Mouse (Mus musculus) embryonic fibroblast, embryonic 13.5 days (primary cell): ENCODE results near the gene Esrp2. TPM values are rescaled to one million over a fixed set of nuclear protein-coding genes. Genes with fewer than 3 reads are reported as not detected.

Experiments used
- H3K27ac ChIP-seq: 2 replicates; pipeline ENCODE4 v1.5.1; 2012; ENCODE audit warnings: low read length, control low read depth, inconsistent platforms; ENCODE audit not compliant: insufficient read depth
- H3K4me1 ChIP-seq: 2 replicates; pipeline ENCODE4 v1.6.1; 2011; ENCODE audit warnings: low read length; ENCODE audit not compliant: control insufficient read depth, insufficient read depth
- H3K4me3 ChIP-seq: 2 replicates; pipeline ENCODE4 v1.5.1; 2011; ENCODE audit warnings: mild to moderate bottlenecking, control low read depth, low read length; ENCODE audit not compliant: insufficient read depth
- CTCF ChIP-seq: IDR thresholded peaks from 2 replicates; pipeline ENCODE4 v1.5.1; 2011; ENCODE audit warnings: mild to moderate bottlenecking, control low read depth, low read length, moderate library complexity, borderline replicate concordance; ENCODE audit not compliant: insufficient read depth
- POLR2A ChIP-seq: IDR thresholded peaks from 2 replicates; pipeline ENCODE4 v1.6.1; 2011; ENCODE audit warnings: low read depth, mild to moderate bottlenecking, control low read depth, low read length, moderate library complexity
- polyA plus RNA-seq: library from polyadenylated mRNA; stranded (reverse); fragments of >200 nt; gene quantifications from 2 replicates; pipeline ENCODE4 v1.2.4, GENCODE M21; 2011; ENCODE audit warnings: low read depth; ENCODE audit not compliant: missing spikeins, insufficient read length

Esrp2 gene
- 2.1 and 3.9 TPM in 2 replicates for polyA plus RNA-seq

DNA sequence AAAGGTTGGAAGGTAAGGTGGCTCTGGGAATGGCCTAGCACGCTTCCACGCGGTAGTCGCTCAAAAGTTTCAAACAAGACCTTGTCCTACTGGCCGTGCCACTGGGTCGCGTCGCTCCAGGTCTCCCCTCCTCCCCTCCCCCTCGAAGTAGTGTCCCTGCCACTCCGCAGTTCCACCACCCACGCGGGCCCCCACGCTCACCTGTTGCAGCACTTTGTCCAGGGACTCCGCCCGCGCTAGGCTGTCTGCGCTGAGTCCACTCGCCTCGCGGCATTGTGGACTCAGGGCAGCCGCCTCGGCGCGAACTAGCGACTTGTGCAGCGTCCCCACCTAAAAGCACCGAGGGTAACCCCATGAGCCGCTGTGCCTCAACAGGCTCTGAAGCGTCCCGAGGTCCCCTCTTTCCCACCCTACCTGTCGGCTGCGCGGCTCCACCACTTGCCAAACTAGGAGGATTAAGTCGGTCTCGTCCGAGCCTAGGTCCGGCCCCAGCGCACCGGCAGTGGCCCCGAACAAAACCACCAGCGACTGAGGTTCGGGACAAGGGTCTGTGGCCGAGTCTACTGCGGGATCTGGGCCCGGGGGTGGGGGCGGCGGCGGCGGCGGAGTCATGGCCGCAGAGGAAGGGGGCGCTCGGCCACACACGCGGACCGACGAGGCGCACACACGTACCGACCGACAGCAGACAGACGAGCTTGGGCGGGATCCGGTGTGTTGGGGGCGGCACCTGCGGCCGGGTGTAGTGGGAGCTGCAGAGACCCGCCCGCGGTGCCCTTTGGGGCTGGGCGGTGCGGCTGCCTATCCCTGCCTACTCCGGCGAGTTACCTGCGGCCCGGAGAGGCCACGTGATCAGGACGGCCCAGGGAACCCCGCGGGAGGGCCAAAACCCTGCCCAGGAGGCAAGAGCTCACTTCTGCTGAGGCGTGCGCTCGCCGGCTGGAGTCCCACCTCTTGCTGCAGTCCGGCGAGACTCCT is at the start of gene Esrp2:
TSS of gene Esrp2 (minus strand) at position 819 of the 975 bp plus-strand sequence.
- no peak; the same call in none of the 2 replicates for TF ChIP-seq POLR2A
- no peak for TF ChIP-seq CTCF

DNA sequence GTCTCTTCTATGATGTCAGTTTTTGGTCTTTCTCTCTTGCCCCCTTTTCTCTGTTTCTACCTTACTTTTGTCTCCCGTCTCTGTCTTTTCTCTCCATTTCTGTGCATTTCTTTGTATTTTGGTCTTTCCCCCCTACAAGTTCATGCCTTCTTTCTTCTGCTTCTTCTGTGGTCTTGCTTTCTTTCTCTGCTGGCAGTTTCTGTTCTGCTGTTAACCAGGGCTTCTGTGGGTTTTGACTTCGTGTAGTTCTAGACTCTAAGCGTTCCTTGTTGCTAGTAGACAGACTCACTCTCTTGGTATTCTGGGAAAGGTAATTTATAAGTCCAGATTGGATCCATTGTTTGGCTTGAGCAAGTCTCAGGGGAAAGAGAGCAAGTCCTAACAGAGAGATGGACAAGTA is 49.6 kb upstream of the Esrp2 start:
- H3K27ac ChIP-seq: peak overlapping the region; percentile 66
- no peaks in the 10 kb centered on the region; the same call in 1 of the 2 replicates for H3K4me1 ChIP-seq
- no peak for TF ChIP-seq CTCF
- TF ChIP-seq POLR2A: no peak
- H3K4me3 ChIP-seq: no peak overlapping the region

More for the DNA sequence above, at the start of gene Esrp2:
- Histone ChIP-seq H3K4me1 (no peaks in the 10 kb centered on the region), H3K4me3 (peak within 1 kb of the TSS; percentile 71), H3K27ac (peak within 1 kb of the TSS; percentile 51)

DNA sequence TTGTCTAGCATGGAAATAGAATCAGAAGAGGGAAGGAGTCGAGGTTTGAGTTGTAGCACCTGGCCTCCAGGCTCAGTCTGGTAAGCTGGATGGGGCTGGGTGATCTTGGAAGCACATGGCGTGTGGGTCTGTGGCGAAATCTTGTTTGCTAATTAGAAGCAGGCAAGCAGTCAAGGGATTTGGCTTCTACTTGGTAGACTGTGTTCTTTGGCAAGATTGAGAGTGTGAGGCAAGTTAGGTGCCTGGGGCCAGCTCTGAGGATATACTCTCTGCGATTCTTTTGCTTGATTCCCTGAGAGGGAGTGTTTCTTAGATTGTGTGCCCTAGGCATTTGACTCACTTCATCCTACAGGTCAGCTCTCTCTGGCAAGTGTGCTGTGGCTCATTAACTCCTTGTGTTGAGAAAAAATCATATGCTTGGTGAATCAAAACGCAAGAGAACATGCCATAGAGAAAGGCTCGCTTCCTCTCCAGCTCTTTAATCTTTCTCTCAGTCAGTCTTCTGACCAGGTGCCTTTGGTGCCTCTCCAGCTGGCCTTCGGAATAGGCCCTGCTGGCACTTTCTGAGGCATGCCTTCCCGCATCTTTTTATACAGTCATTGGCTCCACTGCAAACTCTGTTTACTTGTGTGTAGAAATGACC is 49.0 kb upstream of the Esrp2 start:
- peak overlapping the region; percentile 66 for H3K27ac ChIP-seq
- H3K4me3 ChIP-seq: no peak overlapping the region
- no peaks in the 10 kb centered on the region; the same call in 1 of the 2 replicates for H3K4me1 ChIP-seq
- TF ChIP-seq POLR2A (no peak), CTCF (no peak)

DNA sequence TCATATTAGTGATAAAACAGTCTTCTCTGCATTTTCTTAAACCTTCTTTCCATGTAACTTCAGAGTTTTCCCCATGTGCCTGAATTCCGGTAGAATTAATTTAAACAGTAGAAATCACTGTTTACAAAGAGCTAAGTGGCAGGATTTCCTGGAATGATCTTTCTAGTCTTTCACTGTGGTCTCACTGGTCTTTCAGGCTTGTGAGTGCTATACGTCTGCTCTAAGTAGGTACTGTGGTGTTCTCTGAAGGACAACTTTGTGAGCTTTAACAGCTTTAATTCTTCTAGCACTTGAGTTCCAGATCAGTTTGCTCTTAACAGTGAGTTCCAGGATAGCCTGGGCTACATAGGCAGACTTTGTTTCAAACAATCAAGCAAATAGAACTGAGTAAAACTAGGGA is 41.7 kb upstream of the Esrp2 start:
- H3K4me3 ChIP-seq: no peak overlapping the region

DNA sequence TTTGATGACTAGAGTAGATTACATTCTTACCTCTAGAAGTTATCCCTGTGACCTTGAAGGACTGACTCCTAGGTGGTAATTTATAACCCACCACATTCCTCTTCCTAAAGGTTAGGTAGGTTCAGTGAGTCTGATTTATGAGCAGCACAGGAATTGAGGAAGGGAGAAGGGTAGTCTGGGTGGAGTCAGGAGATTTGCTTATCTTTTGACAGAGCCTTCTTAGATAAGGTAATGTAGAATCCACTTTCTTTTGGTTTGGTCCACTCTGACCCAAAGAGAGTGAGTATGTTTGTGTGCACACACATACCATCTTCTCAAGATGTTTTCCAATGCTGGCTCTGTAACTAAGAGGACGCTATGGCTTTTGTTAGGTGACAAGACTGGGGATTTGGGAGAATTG is 40.8 kb upstream of the Esrp2 start:
- H3K4me1 ChIP-seq: peaks cover 4% of the 10 kb centered on the region; the same call in 1 of the 2 replicates
- H3K27ac ChIP-seq: no peak overlapping the region
- H3K4me3 ChIP-seq: no peak overlapping the region
- TF ChIP-seq POLR2A: no peak
- TF ChIP-seq CTCF: no peak

More for the DNA sequence above, 41.7 kb upstream of the Esrp2 start:
- no peak for TF ChIP-seq CTCF
- TF ChIP-seq POLR2A: no peak
- no peak overlapping the region for H3K27ac ChIP-seq
- peaks cover 4% of the 10 kb centered on the region; the same call in 1 of the 2 replicates for H3K4me1 ChIP-seq

DNA sequence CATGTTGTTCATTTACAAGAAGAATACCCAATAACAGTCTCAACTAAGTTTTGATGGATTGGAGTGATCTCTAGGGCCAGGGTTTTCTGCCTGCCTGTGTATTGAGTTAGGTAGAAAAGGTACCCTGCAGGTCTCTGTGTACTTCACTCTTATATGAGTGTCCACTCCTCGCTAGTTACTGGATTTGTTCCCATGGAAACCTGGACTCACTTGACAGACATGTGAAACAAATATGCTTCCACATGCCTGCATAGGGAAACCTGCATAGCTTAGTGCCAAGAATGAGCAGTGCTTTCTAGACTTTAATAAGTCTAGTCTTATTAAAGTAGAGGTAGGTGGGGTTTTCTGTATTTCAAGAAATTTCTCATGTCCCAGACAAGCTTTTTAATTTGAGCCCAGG is 40.1 kb upstream of the Esrp2 start:
- Histone ChIP-seq H3K27ac (no peak overlapping the region), H3K4me3 (no peak overlapping the region), H3K4me1 (peaks cover 4% of the 10 kb centered on the region; the same call in 1 of the 2 replicates)
- TF ChIP-seq CTCF: no peak
- no peak for TF ChIP-seq POLR2A

DNA sequence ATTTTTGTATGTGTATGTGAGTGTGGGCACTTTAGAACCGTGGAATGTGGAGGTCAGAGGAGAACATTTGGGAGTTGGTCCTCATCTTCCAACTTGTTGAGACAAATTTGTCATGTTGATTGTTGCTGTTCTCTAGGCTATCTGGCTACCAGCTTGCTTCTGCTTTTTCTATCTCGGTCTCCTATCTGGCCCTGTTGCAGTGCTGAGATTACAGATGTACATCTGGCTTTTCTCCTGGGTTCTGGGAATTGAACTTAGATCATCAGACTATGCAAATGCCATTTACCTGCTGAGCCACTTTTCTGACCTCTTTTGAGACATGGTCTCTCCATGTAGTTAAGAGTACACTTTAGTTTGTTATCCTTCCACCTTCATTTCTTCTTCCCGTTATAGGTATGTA is 36.8 kb upstream of the Esrp2 start:
- no peak overlapping the region for H3K27ac ChIP-seq
- TF ChIP-seq POLR2A (no peak), CTCF (no peak)
- H3K4me3 ChIP-seq: no peak overlapping the region
- peaks cover 4% of the 10 kb centered on the region; the same call in 1 of the 2 replicates for H3K4me1 ChIP-seq

DNA sequence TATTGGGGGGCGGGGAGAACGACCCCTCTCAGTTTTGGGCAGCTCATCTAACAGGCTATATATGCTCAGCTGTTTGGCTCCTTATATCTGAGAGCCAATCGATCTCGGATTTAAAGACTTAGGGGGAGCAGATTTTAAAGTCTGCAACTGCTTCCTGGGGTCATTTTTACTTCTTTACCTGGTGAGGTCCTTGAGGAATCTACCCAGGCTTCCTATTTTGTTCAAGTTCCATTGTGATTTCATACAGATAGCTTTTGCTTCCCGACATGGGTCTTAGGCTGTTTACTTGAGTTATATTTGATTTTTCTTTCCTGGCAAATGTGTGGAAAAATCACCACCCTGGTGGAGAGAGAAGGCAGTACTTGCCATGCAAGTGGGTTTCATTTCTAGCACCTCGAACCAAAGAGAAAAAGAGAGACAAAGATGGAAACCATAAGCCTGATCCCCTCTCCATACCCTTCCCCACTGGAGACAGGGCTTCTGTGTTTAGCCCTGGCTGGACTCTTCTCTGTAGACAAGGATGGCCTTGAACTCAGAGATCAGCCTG is 33.2 kb upstream of the Esrp2 start:
- Histone ChIP-seq H3K4me3 (peak overlapping the region; percentile 74), H3K27ac (peak overlapping the region; percentile 17; the same call in 1 of the 2 replicates), H3K4me1 (no peaks in the 10 kb centered on the region)
- no peak for TF ChIP-seq POLR2A
- no peak for TF ChIP-seq CTCF
